In the genomic region with DNA sequence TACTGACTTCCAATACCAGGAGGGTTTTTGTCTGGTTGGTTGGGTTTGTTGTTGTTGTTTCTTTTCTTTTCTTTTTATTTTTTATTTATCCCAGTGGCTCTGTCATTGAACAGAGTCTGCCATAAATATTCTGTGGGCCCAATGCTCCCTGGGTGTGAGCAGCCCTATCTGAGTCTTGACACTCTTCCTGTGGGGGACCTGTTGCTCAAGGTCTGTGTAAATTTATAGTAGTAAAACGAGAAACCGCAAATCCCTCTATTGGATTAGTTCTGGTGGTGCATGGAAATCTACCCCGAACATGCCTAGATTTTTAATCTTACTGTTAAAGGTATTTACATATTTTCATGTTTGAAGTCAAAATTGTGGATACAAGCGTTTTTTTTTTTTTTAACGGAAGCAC, we compare ENCODE assay signal across 22 mouse cellular contexts.
"Had no signal": no experiment of that assay in that cellular context is flagged by ENCODE, and none has a peak within 500 bp of the region (broad histone marks: within the 10 kb centered on the region; RNA-seq: fewer than 3 reads in every experiment).

No protein-coding gene starts in this region.

- H3K27ac ChIP-seq: heart, adult 2 months; hindbrain, embryonic 13.5 days; hindbrain, embryonic 15.5 days; hindbrain, postnatal 0 days; kidney, embryonic 15.5 days; kidney, postnatal 0 days; limb, embryonic 13.5 days; limb, embryonic 15.5 days had no signal

- H3K4me3 ChIP-seq: heart, adult 2 months; heart, embryonic 12.5 days; hindbrain, embryonic 13.5 days; hindbrain, embryonic 15.5 days; kidney, embryonic 15.5 days; limb, embryonic 13.5 days; limb, embryonic 15.5 days had no signal

- H3K27me3 ChIP-seq: heart, embryonic 12.5 days; hindbrain, embryonic 13.5 days; hindbrain, embryonic 15.5 days; kidney, embryonic 15.5 days; limb, embryonic 13.5 days; limb, embryonic 15.5 days had no signal

- DNase-seq: gastrocnemius, postnatal 14 days; gastrocnemius, postnatal 36 days; heart, adult 2 months; heart, postnatal 10 days; heart, postnatal 4 days; kidney, adult 11 months; kidney, adult 2 months; kidney, adult 9 months; kidney, postnatal 14 days; kidney, postnatal 36 days; layer of hippocampus, adult 9-11 months; layer of hippocampus, postnatal 36 days; left cerebral cortex, postnatal 4 days had no signal

- ATAC-seq: hindbrain, postnatal 0 days; intestine, embryonic 16.5 days had no signal

- H3K9me3 ChIP-seq: heart, embryonic 12.5 days; hindbrain, embryonic 13.5 days; hindbrain, embryonic 15.5 days; kidney, embryonic 15.5 days; limb, embryonic 13.5 days; limb, embryonic 15.5 days had no signal

- H3K36me3 ChIP-seq: heart, embryonic 12.5 days; hindbrain, embryonic 13.5 days; hindbrain, embryonic 15.5 days; kidney, embryonic 15.5 days; limb, embryonic 13.5 days; limb, embryonic 15.5 days had no signal

- H3K4me2 ChIP-seq: heart, embryonic 12.5 days; hindbrain, embryonic 13.5 days; hindbrain, embryonic 15.5 days; kidney, embryonic 15.5 days; limb, embryonic 13.5 days; limb, embryonic 15.5 days had no signal

- H3K9ac ChIP-seq: heart, embryonic 12.5 days; hindbrain, embryonic 13.5 days; hindbrain, embryonic 15.5 days; kidney, embryonic 15.5 days; limb, embryonic 13.5 days; limb, embryonic 15.5 days had no signal

- H3K4me1 ChIP-seq: heart, embryonic 12.5 days; hindbrain, embryonic 13.5 days; hindbrain, embryonic 15.5 days; kidney, embryonic 15.5 days; limb, embryonic 13.5 days; limb, embryonic 15.5 days had no signal
